Mouse (Mus musculus) urinary bladder, adult 2 months (tissue): ENCODE data around the gene Tmem169. TPM values are rescaled to one million over a fixed set of nuclear protein-coding genes. Genes with fewer than 3 reads are reported as not detected.

Experiments used
- DNase-seq: peaks from one replicate; pipeline ENCODE4 v3.0.0; 2022; ENCODE audit warnings: low spot score
- polyA plus RNA-seq: library from polyadenylated mRNA; depleted of rRNA; stranded (reverse); fragments of >200 nt; gene quantifications from 2 replicates; pipeline ENCODE4 v1.2.3, GENCODE M21; 2012

The Tmem169 gene
- polyA plus RNA-seq, 1 experiment: 0.15 TPM

DNA sequence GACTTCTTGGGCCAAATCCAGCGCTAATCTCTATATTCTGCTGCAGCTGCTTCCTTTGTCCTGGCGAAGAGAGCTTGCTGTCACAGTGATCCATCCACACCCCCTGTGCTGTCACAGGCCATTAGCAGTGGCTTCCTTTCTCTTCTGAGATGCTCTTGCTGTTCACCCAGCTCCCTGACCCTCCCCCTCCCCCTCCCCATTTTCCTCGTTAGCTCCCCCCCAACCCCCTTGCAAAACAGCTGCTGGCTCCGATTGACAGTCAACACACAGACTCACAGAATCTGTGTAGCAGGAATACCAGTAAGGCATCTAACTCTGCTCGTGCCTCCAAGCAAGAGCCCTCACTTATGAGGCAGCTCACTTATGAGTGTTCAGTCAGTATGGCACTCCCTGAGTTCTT is 2.7 kb downstream of the Tmem169 start:
- DNase-seq: no peak

DNA sequence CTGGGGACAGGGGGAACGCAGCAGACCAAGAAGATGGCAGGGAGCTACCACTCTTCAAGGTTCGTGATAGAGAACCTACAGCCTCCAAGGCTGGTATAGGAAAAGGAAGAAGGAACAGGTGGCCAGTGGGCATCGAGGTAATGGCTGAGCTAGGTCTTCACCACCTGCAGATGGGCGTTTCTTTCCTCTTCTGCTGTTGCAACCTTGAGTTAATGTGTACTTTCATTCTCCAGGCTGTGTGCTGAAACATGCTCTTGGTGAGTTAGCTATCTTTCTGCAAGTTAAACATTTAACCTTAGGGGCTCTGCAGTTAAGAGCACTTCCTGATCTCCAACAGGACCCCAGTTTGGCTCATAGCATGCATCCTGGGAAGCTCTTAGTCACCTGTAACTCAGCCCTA is 3.7 kb downstream of the Tmem169 start:
- no peak for DNase-seq

DNA sequence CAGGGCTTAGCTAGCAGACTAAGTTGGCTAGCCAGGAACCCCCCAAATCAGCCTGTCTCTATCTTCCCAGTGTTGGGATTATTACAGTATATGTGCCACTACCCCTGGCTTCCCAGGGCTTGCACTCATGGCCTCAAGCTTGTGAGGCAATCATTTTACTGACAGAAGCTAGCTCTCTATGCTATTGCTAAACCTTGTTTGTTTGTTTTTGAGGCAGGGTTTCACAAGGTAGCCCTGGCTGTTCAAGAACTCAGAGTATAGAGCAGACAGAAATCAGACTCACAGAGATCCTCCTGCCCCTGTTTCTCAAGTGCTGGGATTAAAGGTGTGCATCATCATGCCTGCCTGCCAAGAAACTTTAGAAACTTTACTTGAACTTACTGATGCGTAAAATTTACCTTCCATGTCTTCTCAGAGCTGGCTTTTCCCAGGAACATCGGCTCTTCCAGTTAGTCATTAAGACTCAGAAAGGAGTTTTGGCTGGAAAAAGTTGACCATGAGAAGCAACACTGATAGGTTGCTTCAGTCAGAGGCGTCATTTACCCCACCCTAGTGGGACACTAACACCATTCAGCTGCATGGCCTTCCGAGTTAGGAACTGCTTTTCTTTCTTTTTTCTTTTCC is 4.5 kb downstream of the Tmem169 start:
- no peak for DNase-seq

DNA sequence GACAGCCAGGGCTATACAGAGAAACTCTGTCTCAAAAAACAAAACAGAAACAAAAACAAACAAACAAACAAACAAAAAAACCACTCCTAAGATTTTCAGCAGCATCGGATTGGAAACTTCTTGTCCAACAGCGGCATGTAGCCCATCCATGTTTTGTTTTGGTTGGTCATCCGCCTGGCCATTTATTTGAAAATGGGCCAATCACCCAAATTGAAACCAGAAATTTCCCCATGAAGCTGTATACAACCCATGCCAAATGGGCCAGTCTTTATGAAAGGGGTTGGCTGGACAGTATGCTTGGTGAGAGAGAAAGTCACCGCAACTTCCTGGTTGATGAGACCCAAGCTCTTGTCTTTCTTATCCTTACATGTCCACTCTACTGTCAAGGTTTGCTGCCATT is 6.7 kb downstream of the Tmem169 start:
- no peak for DNase-seq

DNA sequence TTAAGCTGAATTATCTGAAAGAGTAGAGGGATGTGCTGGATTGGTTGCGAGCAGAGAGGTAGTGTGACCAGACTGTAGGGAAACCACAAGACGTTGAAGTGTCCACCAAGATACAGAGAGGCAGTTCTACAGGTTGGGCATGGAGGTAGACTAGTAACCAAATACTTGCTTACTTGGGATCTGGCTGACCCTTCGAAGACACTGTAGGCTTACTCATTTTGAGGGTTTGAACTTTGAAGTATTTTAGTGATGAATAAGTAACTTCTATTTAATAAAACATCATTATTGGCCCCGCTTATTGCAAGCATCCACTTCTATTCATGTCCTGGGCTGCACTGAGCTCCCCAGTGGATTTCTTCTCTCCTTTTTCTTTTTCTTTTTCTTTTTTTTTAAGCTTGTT is 7.3 kb downstream of the Tmem169 start:
- no peak for DNase-seq

DNA sequence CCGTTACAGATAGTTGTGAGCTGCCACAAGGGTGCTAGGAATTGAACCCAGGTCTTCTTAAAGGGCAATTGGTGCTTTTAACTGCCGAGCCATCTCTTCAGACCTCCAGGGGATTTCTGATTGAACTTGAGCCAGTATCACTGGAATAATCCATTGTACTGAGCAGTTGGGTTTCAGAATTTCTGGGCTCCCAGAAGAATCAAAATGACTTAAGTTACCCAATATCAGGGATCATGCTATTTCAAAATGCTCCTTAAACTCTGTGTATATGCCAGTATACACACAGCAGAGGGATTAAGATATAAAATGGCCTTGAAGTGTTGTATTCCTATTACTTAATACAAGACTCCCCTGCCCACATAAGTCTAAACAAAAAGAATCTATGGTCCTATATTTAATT is 7.8 kb downstream of the Tmem169 start:
- no peak for DNase-seq

DNA sequence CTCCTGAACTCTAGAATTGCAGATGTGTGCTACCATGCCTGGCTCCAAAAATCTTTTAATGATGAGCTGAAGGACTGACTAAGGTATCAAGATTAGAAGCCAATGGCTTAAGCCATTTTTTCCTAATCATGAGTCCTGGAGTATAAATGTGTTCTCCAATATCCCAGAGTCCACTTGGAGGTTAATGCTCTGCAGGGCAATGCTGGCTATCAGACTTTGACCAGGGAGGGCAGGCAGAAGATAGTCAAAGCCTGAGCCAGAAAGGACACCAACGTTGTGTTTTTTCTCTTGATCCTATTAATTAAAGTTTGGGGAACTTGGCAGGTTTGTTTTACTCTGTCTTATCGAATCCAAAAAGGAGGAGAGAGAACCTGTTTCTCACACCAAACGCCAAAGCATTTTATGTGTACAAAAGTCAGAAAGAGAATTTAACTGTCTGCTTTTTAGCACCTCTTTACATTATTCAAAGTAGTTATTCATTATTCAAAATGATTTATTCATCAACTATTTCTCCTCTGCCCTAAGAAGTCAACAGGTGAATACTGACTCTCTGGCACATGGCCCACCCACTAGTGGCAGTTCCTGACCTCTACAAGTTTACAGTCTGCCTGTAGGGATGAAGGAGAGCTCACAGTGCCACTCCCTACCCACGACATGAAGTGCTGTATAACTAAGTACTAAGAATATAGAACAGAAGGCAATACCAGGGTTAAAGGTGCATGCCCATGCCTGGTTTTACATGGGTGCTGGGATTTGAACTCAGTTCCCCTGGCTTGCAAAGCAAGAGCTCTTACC is 9.9 kb downstream of the Tmem169 start:
- DNase-seq: no peak

DNA sequence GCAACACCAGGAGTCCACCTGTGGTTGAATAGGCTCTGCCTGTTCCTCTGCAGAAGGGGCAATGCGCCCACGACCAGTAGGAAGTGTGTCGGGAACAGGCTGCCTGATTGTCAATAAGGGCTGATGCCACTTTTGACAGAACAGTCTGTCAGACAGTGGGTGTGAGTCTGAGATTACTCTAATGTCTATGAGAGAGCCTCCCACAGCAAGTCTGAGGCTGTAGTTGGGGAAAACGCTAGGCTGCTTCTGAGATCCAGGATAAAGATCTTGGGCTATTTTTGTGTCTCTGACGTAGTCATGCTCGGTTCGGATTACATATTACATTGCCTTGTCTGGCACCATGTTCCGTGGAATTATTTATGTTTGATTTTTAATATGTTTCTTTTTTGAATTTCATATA is 11.6 kb downstream of the Tmem169 start:
- no peak for DNase-seq

DNA sequence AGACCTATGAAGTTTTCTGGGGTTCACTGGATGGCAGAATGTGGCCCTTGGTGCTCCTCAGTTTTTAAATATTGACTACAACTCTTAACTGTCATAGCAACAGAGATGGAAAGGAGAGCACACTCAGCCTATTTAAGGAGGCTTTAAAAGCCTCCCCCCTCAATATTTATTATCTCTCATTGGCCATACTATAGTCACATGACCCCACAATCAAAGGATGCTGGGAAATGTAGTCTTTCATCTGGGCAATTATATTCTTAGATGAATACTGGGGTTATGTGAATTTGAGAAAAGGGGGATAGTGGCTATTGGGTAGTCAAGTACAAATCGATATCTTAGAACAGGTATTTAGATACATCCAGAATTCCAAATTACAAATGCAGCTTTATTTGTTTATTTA is 17.7 kb downstream of the Tmem169 start:
- no peak for DNase-seq

DNA sequence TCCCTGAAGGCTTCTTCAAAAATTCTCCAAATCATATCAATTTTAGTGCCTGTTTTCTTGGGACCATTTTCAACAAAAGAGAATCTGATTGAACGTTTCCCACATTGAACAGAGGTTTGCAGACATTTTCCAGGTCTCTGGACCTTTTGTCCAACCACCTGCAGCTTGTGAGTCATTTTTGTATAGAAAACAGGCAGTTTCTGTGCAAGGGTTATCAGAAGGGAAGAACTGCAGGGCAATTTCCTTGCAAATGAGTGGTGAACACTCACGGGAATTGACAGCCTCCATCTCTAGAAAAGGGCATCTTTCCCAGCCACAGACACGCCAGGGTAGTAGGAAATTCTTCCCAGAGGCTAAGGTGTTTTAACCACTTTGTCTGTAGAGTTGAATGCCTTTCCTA is 22.1 kb downstream of the Tmem169 start:
- DNase-seq: no peak

DNA sequence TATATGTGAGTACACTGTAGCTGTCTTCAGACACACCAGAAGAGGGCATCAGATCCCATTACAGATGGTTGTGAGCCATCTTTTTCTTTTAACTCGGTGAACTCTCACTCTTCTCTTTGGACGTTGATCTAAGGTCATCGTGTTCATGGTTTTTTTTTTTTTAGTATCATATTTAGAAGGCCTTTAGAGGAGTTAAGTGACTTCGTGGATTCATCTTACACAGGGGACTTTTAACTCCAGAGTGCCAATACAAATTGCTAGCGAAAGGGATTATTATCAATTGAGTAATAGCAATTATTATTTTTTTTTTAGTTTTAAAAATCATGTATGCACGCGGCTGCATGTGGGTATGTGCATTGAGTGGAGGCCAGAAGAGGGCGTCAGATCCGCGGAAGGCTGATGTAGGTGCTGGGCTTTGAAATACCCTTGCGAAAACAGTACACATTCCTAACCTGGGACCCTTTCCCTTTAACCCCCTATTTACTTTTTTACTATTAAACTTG is 22.6 kb downstream of the Tmem169 start:
- DNase-seq: no peak

DNA sequence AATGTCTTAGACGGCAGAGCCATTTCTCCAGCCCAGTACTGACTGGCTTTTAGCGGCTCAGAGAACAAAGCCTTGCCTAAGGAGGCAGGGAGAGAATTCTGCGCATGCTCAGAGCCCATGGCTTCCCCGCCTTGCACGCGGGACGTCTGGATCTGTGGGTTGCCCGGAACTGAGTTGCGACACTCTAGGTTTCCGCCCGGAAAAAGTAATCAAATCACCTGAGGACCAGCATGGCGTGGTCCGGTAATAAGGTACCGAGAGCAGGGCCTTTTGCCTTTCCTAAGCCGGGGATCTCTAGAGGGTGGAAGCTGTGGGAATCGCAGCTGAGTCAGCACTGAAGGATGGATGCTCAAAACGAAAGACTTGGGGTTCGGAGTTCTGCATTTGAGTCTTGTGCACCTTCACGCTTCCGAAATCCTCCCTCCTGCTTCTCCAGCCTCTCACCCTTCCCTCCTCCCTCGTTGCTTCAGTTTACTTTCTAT is 23.2 kb downstream of the Tmem169 start, which contains the start of gene Xrcc5:
TSS of gene Xrcc5 (plus strand) at position 105 of the 482 bp plus-strand sequence.
- peak; percentile 69 for DNase-seq

DNA sequence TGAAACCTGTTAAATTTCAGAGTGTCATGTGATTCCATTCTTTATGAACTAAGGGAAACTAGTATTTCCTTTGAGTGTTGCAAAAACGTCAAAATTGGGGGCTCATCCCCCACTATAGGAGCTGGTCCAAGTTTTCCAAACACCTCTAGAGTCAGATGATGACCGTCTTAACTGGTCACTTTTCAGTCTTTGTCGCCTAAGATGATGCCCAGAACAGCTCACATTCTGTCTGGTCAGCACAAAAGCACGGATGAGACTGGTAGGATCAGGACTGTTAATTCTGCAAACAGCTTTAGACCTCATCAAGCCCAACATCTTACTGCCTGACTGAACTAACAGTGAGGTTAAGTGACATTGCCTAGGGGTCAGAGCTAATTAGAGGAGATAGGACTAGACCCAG is 24.8 kb downstream of the Tmem169 start:
- DNase-seq: no peak

DNA sequence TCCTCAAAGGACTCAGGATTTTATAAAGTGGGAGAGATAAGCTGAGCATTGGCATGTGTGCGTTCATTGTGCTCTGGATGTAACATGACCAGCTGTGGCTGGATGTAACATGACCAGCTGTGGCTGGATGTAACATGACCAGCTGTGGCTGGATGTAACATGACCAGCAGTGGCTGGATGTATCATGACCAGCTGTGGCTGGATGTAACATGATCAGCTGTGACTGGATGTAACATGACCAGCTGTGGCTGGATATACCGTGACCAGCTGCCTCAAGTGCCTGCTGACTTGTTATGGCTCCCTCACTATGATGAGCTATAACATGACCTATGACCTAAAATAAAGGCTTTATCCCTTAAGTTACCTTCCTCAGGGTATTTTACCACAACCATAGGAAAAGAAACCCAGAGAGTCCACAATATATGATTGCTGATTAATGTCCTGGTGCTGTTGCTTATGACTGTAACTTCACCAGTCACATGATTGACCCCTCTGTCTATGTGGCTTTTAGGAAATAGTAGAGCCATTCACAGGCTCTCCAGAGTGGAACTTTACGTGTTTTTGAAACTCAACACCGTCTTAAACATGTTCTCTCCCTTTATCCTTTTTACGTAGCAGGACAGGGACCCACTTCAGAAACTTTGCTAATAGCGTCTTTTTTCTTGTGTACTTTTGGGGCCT is 25.7 kb downstream of the Tmem169 start:
- no peak for DNase-seq

DNA sequence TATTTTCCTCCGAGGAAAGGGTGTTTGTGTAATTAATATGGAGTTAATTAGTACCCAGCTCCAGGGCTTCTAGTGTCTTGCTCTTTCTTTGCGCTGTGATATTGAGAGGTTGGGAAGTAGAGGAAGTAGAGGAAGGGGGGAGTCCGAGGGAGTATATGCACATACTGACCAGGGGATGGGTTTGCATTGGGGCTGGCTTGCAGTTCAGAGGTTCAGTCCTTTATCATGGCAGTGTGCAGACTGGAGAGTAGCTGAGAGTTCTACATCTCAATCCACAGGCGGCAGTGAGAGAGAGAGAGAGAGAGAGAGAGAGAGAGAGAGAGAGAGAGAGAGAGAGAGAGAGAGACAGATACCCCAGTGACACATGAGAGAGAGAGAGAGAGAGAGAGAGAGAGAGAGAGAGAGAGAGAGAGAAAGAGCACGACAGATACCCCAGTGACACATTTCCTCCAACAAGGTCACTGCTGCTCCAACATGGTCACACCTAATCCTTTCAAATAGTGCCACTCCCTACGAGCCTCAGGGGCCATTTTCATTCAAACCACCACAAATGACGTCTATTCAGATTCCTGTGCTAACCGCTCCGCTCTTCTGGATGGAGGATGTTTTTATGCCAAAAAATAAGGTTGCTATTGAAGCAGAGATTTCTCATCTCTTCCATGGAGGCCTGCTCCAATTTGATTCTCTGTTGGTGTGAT is 28.7 kb downstream of the Tmem169 start:
- no peak for DNase-seq

DNA sequence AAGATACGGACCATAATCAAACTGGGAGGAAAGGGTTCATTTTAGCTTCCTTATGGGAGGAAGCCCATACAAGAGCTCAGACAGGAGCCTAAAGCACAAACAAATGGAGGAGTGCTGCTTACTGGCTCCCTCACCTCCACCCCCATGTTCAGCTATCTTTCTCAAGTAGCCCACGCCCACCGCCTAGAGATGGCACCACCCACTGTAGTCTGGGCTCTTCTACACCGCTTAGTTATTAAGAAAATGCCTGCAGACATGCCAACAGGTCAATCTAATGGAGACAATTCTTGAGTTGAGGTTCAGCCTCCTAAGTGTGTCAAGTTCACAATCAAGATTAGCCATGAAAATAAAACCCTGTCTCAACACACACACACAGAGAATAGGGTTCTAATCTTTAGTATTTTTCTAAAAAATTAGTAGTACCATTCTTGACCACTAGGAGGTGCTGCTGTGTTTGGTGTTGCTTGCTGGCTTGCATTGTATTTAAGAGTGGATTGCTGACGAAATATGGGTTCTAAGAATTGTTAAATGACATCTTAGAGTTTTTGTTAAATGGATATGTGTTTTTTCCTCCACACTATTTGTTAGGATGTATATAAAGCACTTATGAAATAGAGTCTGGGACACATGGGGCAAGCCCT is 29.4 kb downstream of the Tmem169 start:
- DNase-seq: no peak

DNA sequence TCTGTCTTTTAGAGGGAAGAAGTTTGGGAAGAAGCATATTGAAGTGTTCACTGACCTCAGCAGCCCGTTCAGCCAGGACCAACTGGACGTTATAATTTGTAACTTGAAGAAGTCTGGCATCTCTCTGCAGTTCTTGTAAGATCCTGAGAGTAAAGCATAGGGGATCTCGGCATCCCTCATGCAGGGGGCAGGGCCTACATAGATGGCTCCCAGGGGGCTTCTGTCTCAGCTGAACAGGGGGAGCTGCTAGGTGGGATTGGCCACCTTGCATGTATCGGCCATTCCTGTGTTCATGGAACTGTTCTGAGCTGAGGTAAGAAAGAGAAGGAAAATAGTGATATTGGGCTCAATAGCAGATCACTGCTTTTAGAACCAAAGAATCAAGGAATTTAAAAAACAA is 31.3 kb downstream of the Tmem169 start:
- DNase-seq: no peak

DNA sequence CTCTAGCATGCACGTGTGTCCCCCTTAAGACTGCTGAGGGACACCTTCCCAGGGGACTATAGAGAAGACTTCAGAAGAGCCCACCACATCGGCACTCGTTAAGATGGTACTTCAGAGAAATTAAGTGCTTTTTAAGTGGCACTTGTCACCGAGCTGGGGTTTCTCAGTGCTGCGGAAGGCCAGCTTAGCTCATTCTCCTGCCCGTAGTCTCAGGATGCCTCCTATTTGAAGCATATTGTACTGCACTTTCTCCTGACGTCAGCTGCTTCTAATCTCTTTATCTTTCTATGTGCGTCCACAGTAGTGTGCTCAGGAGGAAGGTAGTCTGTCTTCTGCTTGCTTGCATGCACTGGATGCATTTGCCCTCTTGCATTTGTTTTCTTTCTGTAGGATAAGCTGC is 32.2 kb downstream of the Tmem169 start:
- DNase-seq: no peak

DNA sequence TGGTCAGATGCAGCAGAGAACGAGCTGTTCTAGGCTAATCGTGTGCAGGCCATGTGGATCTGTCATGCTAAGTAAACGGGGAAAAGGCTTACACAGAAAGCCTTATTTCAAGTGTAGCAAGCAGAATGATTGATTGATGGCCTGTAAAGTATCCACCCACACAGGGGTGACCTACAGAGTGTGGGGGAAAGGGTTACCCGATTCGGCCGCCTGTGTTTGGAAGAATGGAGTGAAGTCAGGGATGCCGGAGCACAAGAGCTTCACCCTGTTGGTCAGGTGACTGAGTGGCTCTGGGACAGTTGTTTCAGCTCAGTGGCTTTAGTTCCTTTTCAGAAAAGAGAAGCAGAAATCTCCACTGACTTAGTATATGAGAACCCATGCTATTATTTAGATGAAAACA is 32.7 kb downstream of the Tmem169 start:
- DNase-seq: no peak

DNA sequence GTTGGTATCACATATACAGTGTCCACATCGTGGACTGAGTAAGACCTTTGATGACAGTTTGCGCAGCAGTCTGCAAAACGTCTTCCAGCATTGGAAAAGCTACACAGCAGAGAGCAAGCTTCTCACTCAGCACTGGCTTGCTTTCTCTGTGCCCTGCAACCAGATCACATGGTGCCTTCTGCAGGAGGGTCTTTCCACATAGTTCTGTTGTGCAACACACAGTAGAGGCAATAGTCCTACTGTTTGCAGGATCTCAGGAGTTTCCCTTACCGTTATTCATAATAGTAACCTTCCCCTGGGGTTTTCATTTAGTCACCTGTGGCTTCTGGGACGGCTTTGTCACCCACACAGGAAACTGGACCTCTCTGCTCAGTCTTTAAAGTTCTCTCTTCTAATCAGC is 36.6 kb downstream of the Tmem169 start:
- no peak for DNase-seq

DNA sequence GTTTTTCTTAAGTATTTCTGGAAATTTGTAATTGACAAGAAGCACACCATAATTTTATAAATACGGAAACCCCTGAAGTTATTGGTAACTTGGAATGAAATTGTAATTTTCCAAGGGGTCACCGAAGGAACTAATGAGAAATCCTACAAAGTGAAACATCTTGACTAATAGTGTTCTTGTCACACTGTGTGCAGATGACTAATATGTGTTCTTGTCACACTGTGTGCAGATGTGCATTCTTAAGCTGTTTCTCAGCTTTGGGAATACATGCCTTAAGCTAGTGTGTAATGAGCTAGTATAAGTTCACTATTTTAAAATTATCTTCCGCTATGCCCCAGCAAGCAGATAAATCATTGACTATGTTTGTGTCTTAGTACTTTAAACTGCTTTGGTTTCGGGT is 39.1 kb downstream of the Tmem169 start:
- DNase-seq: no peak
